Mouse (Mus musculus) neural tube, embryonic 12.5 days (tissue): ENCODE results near the gene Mfrp. TPM values are rescaled to one million over a fixed set of nuclear protein-coding genes. Genes with fewer than 3 reads are reported as not detected.
A peak's percentile ranks its signal among the peaks of the same experiment; 100 is the strongest.

Experiments
- ATAC-seq: fragments of 200-750 bp; cut with Nextera tagmentation; 2 replicates; pipeline ENCODE4 v1.8.0; 2017; ENCODE audit warnings: low read depth, mild to moderate bottlenecking, moderate TSS enrichment, moderate library complexity; ENCODE audit not compliant: low FRiP score
- H3K27ac ChIP-seq: fragments of 300-500 bp; sonication (generic); 2 replicates; pipeline ENCODE4 v1.5.1; 2016
- H3K27me3 ChIP-seq: fragments of 300-500 bp; sonication (generic); replicated peaks from 2 replicates; pipeline ENCODE4 v1.6.1; 2016; ENCODE audit warnings: mild to moderate bottlenecking
- H3K36me3 ChIP-seq: fragments of 300-500 bp; sonication (generic); 2 replicates; pipeline ENCODE4 v1.6.1; 2016; ENCODE audit warnings: mild to moderate bottlenecking
- H3K4me1 ChIP-seq: fragments of 300-500 bp; sonication (generic); 2 replicates; pipeline ENCODE4 v1.6.1; 2016
- H3K4me2 ChIP-seq: fragments of 300-500 bp; sonication (generic); replicated peaks from 2 replicates; pipeline ENCODE4 v1.6.1; 2016; ENCODE audit warnings: mild to moderate bottlenecking
- H3K4me3 ChIP-seq: fragments of 300-500 bp; sonication (generic); 2 replicates; pipeline ENCODE4 v1.5.1; 2016
- H3K9ac ChIP-seq: fragments of 300-500 bp; sonication (generic); 2 replicates; pipeline ENCODE4 v1.6.1; 2016; ENCODE audit warnings: mild to moderate bottlenecking
- H3K9me3 ChIP-seq: fragments of 300-500 bp; sonication (generic); 2 replicates; pipeline ENCODE4 v1.6.1; 2016; ENCODE audit warnings: mild to moderate bottlenecking
- WGBS: fragments of 180-500 bp; shearing (Covaris S2); methylation state at CpG from one replicate; pipeline ENCODE4 v1.1.7; 2016; 5-methylcytosine and 5-hydroxymethylcytosine counted together
- polyA plus RNA-seq: library from polyadenylated mRNA; unstranded; fragments of >200 nt; fragmentation: Nextera tagmentation; extraction: Ambion mirVana; gene quantifications from 2 replicates; pipeline ENCODE4 v1.2.1, GENCODE M21; 2016

Gene Mfrp
- polyA plus RNA-seq, 1 experiment from 2014 or later, result 0.18 TPM

DNA sequence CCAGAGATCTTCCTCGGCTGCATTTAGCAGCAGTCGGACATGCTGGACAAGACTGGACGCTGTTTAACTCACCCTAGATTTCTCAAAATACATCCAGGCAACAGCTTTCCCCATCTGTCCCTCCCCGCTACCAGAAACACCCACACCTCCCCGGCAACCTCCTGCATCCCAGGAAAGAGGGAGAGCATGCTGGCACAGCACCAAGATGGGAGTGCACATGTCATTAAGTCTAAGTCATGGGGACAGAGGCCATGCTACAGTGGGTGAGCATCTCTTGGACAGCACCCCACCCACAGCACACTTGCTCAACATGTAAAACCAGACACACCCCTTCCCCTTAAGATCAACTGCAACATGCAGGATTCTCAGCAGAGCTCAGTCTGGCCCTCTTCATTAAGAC lies 20.6 kb upstream of the Mfrp start:
- no peaks in the 10 kb centered on the region for H3K9me3 ChIP-seq
- H3K4me2 ChIP-seq, result no peak overlapping the region
- ATAC-seq, result no peak
- 81% methylated on average over 5 of the region's 5 CpGs for WGBS
- H3K9ac ChIP-seq, result no peak overlapping the region
- H3K36me3 ChIP-seq, result no peaks in the 10 kb centered on the region
- peaks cover 34% of the 10 kb centered on the region for H3K4me1 ChIP-seq
- no peak overlapping the region for H3K27ac ChIP-seq
- H3K27me3 ChIP-seq, result peaks cover 29% of the 10 kb centered on the region
- H3K4me3 ChIP-seq, result no peak overlapping the region

- Histone ChIP-seq H3K27me3 (peaks cover 35% of the 10 kb centered on the region), H3K9me3 (no peaks in the 10 kb centered on the region), H3K27ac (no peak overlapping the region), H3K4me3 (no peak overlapping the region), H3K36me3 (no peaks in the 10 kb centered on the region), H3K4me2 (no peak overlapping the region), H3K4me1 (peaks cover 31% of the 10 kb centered on the region), H3K9ac (no peak overlapping the region)
- ATAC-seq, result no peak
- 66% methylated on average over 5 of the region's 5 CpGs for WGBS
These were observed 19.9 kb upstream of the Mfrp start for GRCm38 (mm10) chr9:44081581-44081980.

GRCm38 (mm10) chr9:44082266-44082665 lies 19.3 kb upstream of the Mfrp start:
- Histone ChIP-seq H3K36me3 (no peaks in the 10 kb centered on the region), H3K9me3 (no peaks in the 10 kb centered on the region), H3K27me3 (peaks cover 40% of the 10 kb centered on the region), H3K27ac (no peak overlapping the region), H3K4me3 (no peak overlapping the region), H3K4me1 (peaks cover 30% of the 10 kb centered on the region), H3K4me2 (no peak overlapping the region), H3K9ac (no peak overlapping the region)
- WGBS, result 93% methylated on average over 5 of the region's 5 CpGs
- no peak for ATAC-seq

DNA sequence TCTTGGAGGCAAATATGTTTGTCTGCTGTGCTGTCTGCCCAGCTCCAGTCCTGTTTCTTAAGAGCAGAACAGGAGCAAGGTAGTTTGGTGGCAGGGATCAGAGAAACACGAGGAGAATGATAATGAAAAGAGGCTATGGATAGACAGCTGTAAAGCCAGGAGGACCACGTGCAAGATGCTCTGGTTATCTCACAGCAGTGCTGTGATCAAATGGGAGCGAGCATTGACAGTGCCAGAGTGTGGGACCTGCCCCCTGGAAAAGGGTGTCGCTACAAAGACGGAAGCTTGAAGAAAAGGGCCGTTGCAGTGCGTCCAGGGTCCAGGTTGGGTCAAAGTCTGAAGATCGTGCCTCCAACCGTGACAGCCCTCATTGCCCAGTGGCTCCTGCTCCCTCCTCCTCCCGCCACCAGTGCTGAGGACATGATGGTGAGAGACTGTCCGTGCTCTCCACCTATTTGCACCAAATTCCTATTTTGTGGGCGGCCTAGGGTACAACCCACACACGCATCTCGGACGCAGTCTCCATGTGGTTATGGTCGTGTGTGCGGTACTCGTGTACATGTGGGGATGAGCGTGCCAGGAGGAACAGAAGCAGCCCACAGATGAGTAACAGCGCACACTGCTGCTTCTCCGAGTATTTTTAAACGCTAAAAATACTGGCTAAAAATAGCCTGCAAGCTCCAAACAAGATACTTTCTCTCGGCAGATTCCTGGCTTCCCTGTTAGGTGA lies 18.0 kb upstream of the Mfrp start:
- Histone ChIP-seq H3K27ac (no peak overlapping the region), H3K36me3 (no peaks in the 10 kb centered on the region), H3K27me3 (peaks cover 49% of the 10 kb centered on the region), H3K4me1 (peaks cover 35% of the 10 kb centered on the region), H3K9ac (no peak overlapping the region), H3K4me2 (peak overlapping the region; percentile 99), H3K9me3 (no peaks in the 10 kb centered on the region), H3K4me3 (peak overlapping the region; percentile 61; the same call in 1 of the 2 replicates)
- ATAC-seq, result no peak
- WGBS, result 8% methylated on average over 23 of the region's 23 CpGs

- peak overlapping the region; percentile 61 for H3K4me3 ChIP-seq
- no peak overlapping the region for H3K27ac ChIP-seq
- peaks cover 28% of the 10 kb centered on the region for H3K4me1 ChIP-seq
- no peaks in the 10 kb centered on the region for H3K9me3 ChIP-seq
- peaks cover 49% of the 10 kb centered on the region for H3K27me3 ChIP-seq
- peak; percentile 39; the same call in 1 of the 2 replicates for ATAC-seq
- 2% methylated on average over 14 of the region's 14 CpGs for WGBS
- H3K4me2 ChIP-seq, result peak overlapping the region; percentile 99
- peak overlapping the region; percentile 67 for H3K9ac ChIP-seq
- H3K36me3 ChIP-seq, result no peaks in the 10 kb centered on the region
These were observed 17.3 kb upstream of the Mfrp start for GRCm38 (mm10) chr9:44084236-44084635.

DNA sequence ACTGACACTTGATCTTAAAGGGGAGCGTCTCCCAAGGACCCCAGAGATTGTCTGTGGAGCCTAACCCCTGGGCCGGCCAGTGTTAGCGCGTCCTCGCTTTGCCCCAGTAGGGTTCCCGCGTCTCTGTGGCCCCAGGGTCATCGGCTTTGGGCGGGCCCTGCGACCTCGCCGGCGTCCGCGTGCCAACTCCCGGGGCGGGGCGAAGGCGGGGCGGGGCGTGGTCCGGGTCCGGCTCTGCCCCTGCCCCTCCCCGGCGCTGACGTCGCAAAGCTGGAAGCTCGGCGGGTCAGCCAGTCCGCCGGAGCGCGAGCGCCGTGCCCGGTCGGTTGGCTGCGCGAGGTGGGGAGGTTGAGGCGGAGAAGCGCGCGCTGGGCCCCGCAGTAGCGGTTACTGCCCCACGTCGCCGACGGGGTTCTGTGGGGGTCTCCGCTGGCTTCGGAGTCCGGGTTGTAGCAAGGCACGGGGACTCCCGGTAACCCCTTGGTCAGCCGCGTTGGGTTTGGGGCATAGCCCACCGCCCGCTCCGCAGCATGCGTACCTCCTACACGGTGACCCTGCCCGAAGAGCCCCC lies 16.8 kb upstream of the Mfrp start:
- WGBS, result under 1% methylated on average over 62 of the region's 62 CpGs
- peak overlapping the region; percentile 61 for H3K4me3 ChIP-seq
- H3K9me3 ChIP-seq, result no peaks in the 10 kb centered on the region
- H3K27ac ChIP-seq, result no peak overlapping the region
- peaks cover 27% of the 10 kb centered on the region for H3K4me1 ChIP-seq
- H3K9ac ChIP-seq, result peak overlapping the region; percentile 67
- H3K4me2 ChIP-seq, result peak overlapping the region; percentile 99
- peaks cover 49% of the 10 kb centered on the region for H3K27me3 ChIP-seq
- peak; percentile 68 for ATAC-seq
- H3K36me3 ChIP-seq, result no peaks in the 10 kb centered on the region

DNA sequence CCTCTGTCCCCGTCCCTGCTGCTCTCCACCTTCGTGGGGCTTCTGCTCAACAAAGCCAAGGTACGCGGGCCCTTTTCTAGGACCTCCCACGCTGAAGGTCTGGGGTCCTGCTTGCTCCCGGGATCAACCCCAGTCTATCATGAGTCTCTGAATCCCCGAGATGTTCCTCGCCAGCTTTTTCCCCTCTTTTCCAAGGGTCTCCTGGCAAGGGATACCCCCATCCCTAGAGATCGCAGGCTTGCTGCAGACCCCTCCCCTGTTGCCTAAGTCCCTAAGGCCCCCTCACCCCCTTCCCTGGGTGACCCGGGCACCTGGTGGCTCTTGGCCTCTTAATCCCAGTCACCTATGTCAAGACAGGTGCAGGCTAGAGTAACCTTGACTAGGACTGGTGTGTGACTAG lies 16.3 kb upstream of the Mfrp start:
- Histone ChIP-seq H3K4me1 (peaks cover 27% of the 10 kb centered on the region), H3K27me3 (peaks cover 49% of the 10 kb centered on the region)
- WGBS, result 3% methylated on average over 10 of the region's 10 CpGs

DNA sequence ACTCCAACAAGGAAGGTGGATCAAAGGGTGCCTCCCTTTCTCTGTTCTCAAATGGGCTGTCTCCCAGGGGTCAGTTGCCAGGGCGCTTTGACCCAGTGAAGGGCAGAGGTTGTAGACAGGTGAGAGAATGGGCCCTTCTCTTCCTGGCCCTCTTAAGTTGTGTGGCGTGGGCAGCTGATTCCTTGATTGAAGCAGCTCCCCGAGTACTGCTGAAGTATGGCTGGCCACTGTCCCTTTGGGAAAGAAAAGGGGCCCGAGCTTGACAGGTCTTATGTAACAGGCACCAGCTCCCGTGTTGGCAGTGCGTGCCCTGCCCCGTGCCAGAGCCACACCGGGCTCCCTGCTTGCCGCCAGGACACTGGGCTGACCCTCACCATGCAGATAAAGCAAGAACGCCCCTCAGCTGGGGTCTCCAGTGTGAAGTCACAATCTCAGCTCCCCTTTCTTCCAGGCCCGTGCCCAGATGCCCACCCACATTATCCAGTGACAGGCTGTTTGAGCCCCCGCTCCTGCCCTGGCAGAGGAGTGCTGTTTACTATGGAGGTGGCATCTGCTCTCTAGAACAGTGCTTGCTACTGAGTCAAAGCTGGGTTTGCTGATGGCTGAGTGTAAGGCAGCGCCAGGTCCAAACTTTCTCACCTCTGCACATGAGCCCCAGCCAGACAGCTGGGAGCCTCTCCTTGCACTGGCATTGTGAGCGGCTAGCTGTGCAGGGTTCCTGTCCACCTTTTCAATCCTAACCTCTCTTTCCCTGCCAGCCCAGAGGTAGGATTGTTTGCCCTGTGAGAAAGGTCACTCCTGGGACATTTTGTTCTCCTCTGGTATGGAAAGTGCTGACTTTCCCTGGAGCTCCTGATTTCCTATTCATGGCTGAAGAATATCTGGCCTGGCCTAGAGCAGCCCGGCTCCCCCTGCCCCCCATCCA lies 15.5 kb upstream of the Mfrp start:
- WGBS, result 68% methylated on average over 15 of the region's 15 CpGs
- peaks cover 27% of the 10 kb centered on the region for H3K4me1 ChIP-seq
- H3K36me3 ChIP-seq, result 0 out of 2 replicates have a peak, but pooled peaks cover under 1% of the 10 kb centered on the region
- H3K4me3 ChIP-seq, result no peak overlapping the region
- H3K27ac ChIP-seq, result no peak overlapping the region
- peak overlapping the region; percentile 99 for H3K4me2 ChIP-seq
- peaks cover 49% of the 10 kb centered on the region for H3K27me3 ChIP-seq
- no peaks in the 10 kb centered on the region for H3K9me3 ChIP-seq
- no peak for ATAC-seq
- 0 out of 2 replicates have a peak overlapping the region, but pooled peaks have one; percentile 67 for H3K9ac ChIP-seq

More for the DNA sequence above, 16.3 kb upstream of the Mfrp start:
- Histone ChIP-seq H3K4me2 (peak overlapping the region; percentile 99), H3K27ac (no peak overlapping the region), H3K4me3 (peak overlapping the region; percentile 61), H3K9ac (peak overlapping the region; percentile 67), H3K9me3 (no peaks in the 10 kb centered on the region), H3K36me3 (no peaks in the 10 kb centered on the region)
- ATAC-seq, result no peak

DNA sequence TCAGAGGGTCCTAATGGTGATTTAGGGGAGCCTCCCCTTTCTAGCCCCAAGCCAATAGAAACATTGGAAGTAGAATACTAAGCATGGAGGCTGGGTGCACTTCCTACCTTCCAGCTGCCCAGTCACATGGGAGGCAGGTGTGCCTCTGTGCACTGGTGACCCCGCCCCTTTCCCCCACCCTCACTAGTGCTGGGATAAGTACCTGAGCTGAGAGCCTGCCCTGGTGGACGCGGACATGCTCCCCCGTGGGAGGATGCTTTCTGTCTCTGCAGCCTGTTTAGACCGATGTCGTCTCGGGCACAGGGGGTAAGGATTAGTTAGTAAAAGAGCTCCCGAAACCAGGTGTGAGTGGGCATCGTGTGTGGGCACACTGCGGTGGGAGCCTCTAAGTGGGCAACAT lies 14.6 kb upstream of the Mfrp start:
- peaks cover 6% of the 10 kb centered on the region; the same call in 1 of the 2 replicates for H3K36me3 ChIP-seq
- ATAC-seq, result no peak
- 43% methylated on average over 10 of the region's 10 CpGs for WGBS
- H3K4me1 ChIP-seq, result peaks cover 27% of the 10 kb centered on the region
- H3K4me2 ChIP-seq, result no peak overlapping the region
- no peak overlapping the region for H3K4me3 ChIP-seq
- H3K27ac ChIP-seq, result no peak overlapping the region
- no peak overlapping the region for H3K9ac ChIP-seq
- peaks cover 48% of the 10 kb centered on the region for H3K27me3 ChIP-seq
- H3K9me3 ChIP-seq, result no peaks in the 10 kb centered on the region

GRCm38 (mm10) chr9:44087761-44088455 lies 13.6 kb upstream of the Mfrp start:
- no peaks in the 10 kb centered on the region for H3K9me3 ChIP-seq
- peaks cover 47% of the 10 kb centered on the region for H3K27me3 ChIP-seq
- no peak overlapping the region for H3K4me2 ChIP-seq
- no peak for ATAC-seq
- no peak overlapping the region for H3K4me3 ChIP-seq
- peaks cover 27% of the 10 kb centered on the region for H3K4me1 ChIP-seq
- no peak overlapping the region for H3K9ac ChIP-seq
- no peak overlapping the region for H3K27ac ChIP-seq
- WGBS, result 13% methylated on average over 15 of the region's 15 CpGs
- peaks cover 9% of the 10 kb centered on the region; the same call in 1 of the 2 replicates for H3K36me3 ChIP-seq

DNA sequence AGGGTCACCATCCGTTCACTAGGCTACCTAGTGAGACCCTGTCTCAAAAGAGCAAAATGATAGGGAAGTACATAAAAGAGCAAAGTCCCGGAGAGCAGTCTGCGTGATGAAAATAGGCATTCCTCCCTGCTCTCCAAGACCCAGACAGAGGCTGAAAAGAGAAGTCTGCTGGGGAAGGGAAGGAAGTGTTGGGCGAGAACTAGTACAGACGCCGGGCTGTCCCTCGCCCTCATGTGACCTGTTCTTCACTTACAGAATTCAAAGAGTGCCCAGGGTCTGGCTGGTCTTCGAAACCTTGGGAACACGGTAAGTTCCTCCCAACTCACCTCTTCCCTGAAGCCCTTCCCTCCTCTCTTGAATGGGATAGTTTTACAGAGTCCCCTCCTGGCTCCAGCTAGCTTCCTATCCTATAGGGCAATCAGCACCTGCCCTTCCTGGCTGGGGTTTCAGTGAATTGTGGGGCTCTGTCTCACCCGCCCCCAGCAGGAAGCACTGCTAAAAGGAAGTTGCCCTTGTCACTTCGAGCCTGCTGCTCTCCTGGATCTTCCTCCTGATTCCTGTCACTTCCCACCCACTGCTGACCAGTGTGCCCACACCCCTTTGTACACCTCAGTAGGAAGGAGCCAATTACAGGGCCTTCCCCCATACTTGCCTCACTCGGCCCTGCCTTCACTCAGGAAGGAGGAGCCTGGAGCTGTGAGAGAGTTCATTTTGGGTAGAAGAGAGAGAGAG lies 12.5 kb upstream of the Mfrp start:
- Histone ChIP-seq H3K4me3 (no peak overlapping the region), H3K9me3 (no peaks in the 10 kb centered on the region), H3K27ac (no peak overlapping the region), H3K9ac (no peak overlapping the region), H3K4me2 (no peak overlapping the region), H3K4me1 (peaks cover 23% of the 10 kb centered on the region), H3K27me3 (peaks cover 35% of the 10 kb centered on the region), H3K36me3 (peaks cover 9% of the 10 kb centered on the region; the same call in 1 of the 2 replicates)
- WGBS, result 64% methylated on average over 12 of the region's 12 CpGs
- no peak for ATAC-seq
